In the genomic region with DNA sequence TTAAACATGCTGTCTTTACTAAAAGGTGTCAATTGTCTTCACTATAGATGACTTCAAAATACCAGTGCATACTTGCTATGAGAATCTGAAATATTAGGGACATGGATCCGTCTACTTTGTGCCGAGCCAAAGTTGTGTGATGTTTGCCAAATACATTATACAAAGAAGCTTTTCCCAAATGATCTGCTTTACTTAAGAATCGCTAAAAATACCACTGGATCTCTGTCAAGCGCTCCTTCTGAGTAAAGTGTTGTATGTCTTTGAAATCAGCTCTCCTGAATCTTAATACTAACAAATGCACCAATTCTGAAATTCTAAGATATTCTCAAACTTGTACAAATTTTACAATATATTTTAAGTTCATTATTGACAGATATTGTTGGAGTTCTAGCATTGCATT, we compare ENCODE assay signal across 17 mouse cellular contexts.
"Had no signal": no experiment of that assay in that cellular context is flagged by ENCODE, and none has a peak within 500 bp of the region (broad histone marks: within the 10 kb centered on the region; RNA-seq: fewer than 3 reads in every experiment).

No protein-coding gene starts in this region.

- ATAC-seq: liver, postnatal 0 days; lung, postnatal 0 days; midbrain, embryonic 15.5 days had no signal

- H3K27ac ChIP-seq: lung, embryonic 15.5 days; macrophage; midbrain, embryonic 12.5 days; midbrain, embryonic 15.5 days; neural tube, embryonic 12.5 days; stomach, embryonic 15.5 days; stomach, postnatal 0 days had no signal

- DNase-seq: liver, postnatal 0 days; lung, adult 2 months; lung, postnatal 14 days; lung, postnatal 36 days; right cerebral cortex, postnatal 14 days; thymus, adult 2 months; thymus, postnatal 25 days; thymus, postnatal 4 days had no signal

- H3K4me3 ChIP-seq: lung, embryonic 15.5 days; megakaryocyte, embryonic 14.5 days; midbrain, embryonic 12.5 days; midbrain, embryonic 15.5 days; neural tube, embryonic 12.5 days; stomach, embryonic 15.5 days had no signal
